Mouse (Mus musculus) regulatory T cell (primary cell): ENCODE data around the gene Cnih3.

Experiments
- in situ Hi-C: fragments of 300-600 bp; cut with MboI, MseI; formaldehyde crosslinking; loops from one replicate; pipeline ENCODE4 v1.15.1; 2025; ENCODE audit warnings: high pct_unique_total_duplicates

Gene Cnih3

DNA sequence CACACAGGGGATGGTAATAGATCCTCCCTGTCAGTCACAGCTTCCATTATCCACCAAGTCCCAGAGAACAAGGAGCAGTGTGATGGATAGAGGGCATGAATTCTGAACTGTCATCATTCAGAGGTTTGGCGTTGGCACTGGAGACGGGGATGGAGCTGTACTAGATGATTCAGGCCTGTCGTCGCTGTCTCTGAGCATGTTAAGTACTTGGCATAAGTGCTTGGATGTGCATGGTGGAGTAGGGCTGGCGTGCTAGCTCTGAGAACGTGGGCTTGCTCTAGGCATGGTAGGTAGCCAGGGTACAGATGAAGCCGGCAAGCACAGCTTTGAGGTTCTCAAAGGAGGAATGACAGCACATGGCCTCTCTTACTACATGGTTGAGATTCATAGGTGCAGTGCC lies 95.6 kb downstream of the Cnih3 start:
- in situ Hi-C loops = no loop called here

- in situ Hi-C loops = no loop called here
These were observed 100.7 kb downstream of the Cnih3 start for GRCm38 (mm10) chr1:181453106-181453505.

DNA sequence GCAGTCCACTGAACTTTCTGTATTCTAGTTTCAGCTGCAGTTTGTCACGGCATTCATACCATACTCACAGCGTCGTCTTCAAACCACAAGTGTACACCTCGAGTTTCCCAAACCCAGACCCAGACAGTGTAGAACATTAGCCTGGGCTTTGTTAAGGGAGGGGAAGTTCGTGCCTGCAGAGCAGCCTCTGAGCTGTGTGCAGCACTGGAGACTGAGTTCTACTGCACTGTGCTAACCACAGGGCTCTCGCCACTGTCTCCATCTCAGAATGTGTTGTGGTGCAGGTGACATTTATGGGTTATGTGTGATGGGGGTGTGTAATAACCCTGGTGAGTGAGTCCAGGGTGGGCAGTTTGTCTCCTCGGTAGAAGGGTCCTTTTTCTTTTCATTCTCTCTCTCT lies 104.5 kb downstream of the Cnih3 start:
- in situ Hi-C loops = no loop called here

DNA sequence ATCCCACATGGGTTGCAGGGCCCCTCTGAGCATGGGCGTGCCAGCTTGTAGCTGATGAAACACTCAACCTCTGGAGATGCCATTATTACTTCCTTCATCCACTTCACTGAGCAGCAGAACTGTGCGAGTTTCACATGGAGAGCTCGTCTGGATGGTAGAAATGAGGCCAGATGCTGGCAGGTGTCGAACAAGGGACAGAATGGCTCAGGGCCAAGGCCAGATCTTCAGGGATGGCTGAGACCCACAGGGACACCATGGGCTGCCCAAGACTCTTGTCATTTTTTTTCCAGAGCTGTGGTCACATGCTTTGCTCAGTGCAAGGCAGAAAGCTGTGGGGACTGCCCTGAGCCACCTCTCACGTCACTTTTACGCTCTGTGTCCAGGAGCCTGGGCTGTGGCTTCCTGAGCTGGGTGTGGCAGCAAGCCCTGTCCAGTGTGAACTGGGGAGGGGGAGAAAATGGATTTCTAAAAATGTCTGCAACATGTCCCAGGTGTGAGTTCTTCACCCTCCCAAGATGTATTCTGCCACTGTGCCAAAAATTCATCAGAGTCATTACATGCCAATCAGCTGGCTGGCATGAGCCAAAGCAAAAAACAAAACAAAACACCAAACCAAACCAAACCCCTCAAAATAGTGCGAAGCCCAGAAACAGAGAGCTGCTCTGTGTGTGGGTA lies 107.1 kb downstream of the Cnih3 start:
- in situ Hi-C loops = no loop called here

GRCm38 (mm10) chr1:181460283-181460682 lies 107.9 kb downstream of the Cnih3 start:
- in situ Hi-C loops = no loop called here

DNA sequence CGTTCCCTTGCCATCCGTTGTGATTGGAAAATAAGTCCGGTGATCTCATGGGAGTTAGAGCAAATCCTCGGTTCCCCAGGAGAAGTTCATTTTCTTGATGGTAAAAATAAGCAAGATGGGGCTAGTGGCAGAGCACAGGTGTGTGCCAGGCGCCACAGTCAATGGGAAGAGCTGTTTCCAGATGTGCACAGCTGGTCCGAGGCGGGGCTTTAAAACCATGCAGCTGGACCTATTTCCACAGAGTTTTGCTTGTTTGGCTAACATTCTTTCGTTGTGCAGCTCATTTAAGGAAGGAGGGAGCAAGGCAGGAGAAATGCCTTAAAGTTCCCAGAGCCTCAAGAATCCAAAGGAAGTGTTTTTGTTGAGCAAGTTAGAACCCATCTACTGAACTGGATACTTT lies 109.1 kb downstream of the Cnih3 start:
- in situ Hi-C loops = no loop called here

DNA sequence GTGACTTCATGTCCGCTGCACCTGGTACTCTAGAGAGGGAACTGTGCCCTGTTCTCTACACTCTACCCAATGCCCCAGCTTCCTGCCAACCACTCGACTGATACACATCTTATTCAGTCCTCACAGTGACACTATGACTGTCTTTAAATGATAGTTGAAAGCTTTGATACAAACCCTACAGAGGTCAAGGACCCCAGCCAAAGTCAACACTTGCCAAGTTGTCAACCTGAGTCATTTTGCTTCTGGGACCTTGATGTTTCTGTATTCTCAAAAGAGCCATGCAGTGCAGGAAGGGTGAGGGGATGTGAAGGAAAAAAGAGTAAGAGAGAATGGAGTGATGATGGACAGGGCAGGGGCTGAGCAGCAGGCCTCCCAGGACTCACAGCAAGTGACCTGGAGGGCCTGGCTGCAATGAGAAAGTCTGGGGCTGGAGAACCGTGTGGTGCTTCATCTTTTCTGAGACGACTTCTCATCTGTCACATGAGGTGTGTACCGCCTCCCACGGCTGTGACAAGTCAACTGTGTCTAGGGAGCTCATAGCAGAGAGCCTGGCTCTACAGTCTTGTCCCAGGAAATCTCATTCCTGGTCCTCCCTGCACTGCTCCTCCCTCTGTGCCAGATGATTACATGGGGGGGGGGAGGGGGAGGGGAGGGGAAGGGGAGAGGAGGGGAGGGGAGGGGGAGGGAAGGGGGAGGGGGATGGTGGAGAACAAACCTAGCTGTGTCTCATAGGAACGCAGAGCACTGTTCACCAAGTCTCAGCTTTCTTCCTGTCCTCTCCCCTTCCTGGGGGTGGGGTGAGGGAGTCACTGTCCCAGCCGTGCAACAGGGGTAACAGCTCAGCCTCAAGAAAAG lies 109.8 kb downstream of the Cnih3 start:
- in situ Hi-C loops = no loop called here

DNA sequence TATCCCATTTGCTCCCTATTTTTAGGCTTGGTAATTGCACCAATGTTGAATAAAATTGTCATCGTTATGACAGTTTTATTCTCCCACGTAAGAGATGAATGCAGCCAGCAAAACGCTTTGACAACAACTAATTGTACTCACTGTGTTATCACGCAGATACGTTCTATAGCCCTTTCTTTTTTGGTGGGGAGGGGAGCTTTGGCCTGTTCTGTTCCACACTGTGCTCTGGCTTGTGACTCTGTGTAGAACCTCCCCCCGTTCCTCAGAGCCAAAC lies 110.4 kb downstream of the Cnih3 start:
- in situ Hi-C loops = no loop called here

DNA sequence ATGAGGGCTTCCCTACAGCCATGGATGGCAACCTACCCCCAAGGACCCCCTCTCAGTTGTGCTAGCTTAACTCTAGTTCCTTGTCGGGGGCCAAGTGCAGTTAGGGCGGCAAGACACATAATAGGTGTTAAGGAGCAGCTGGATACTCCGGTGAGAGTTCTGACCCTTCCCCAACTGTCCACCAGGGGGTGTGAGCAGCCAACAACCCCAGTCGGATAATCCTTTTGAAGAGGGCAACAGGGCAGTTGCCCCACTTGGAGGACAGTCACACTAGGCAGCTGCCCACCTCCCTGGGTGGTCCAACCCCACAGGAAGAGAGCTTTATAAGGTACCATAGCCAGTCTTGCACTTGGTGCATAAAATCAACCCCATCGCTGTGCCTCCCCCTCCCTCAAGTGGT lies 112.6 kb downstream of the Cnih3 start:
- in situ Hi-C loops = no loop called here

DNA sequence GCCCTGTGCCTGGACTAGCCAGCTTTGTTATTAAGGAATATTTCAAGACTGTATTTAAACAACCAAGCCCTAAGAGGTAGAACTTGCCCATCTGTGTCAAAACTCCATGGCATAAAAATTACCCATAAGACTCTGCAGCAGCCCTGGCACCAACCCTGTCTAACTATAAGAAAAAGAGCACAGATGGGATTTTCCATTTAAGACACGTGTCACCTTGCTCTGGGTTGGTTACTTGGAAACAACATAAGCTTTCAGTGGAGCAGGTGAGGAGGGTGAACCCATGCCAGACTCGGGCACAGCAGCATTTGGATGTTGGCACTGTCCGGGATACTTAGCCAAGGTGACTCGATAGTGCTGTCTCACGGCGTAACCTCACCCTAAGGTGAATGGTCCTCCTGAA lies 113.6 kb downstream of the Cnih3 start:
- in situ Hi-C loops = no loop called here

- in situ Hi-C loops = no loop called here
These were observed 114.3 kb downstream of the Cnih3 start for GRCm38 (mm10) chr1:181466601-181467320.

DNA sequence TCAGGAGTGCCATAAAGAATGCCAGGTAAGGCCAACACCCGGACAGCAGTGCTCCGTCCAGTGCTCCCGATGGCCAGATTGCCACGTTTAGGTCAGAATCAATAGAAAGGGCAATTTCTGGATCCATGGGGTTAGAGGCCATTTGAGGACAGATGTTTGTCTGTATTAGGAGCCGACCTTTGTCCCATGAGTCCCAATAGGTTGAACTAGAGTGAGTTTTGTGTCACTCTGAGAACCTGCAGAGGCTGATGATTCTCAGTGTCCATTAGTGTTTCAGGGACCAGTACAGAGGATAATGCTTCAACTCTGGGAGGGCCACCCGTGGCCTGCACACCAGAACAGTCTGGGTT lies 114.9 kb downstream of the Cnih3 start:
- in situ Hi-C loops = no loop called here

- in situ Hi-C loops = no loop called here
These were observed 117.0 kb downstream of the Cnih3 start for GRCm38 (mm10) chr1:181469415-181469814.

GRCm38 (mm10) chr1:181476141-181476540 lies 123.7 kb downstream of the Cnih3 start:
- in situ Hi-C loops = no loop called here

DNA sequence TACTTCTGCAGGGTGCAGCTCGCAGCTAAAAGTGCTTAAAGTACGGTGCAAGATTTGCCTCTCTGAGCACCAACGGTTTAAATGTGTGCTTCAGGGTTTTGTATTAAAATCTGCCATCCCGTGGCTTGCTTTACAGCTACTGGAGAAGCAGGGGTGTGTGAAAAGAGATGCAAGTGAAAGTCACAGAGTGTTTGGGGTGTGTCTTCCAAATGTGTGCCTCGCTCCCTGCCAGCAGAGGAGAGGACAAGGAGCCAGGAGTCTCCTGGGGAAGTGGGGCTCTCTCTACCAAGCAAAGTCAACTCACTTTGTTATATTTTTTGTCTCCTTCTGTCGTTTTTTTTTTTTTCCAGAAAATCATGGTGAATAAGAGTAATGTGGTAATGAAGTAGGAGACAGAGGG lies 124.1 kb downstream of the Cnih3 start:
- in situ Hi-C loops = no loop called here

GRCm38 (mm10) chr1:181484696-181485095 lies 132.3 kb downstream of the Cnih3 start:
- in situ Hi-C loops = loop anchor here (5.0 kb wide), 1 partner anchor 62 kb away; no protein-coding TSS in a partner anchor

- in situ Hi-C loops = no loop called here
These were observed 151.0 kb downstream of the Cnih3 start for GRCm38 (mm10) chr1:181503471-181503870.

GRCm38 (mm10) chr1:181505367-181505766 lies 152.9 kb downstream of the Cnih3 start:
- in situ Hi-C loops = no loop called here
